Mouse (Mus musculus) 3T3-L1 (cell line): ENCODE data around the gene Zfp598.
"Not testable (repeated sequence)": the region's sequence is repeated elsewhere in the genome, so short reads cannot be mapped to it uniquely, and the experiment has no call there.

Experiments used
- DNase-seq: peaks from one replicate; pipeline ENCODE4 v3.0.0-alpha.2; 2015; ENCODE audit warnings: low read depth, low spot score

The Zfp598 gene

GRCm38 (mm10) chr17:24646381-24646780, 23.1 kb upstream of the Zfp598 start:
- no peak for DNase-seq

- DNase-seq = no peak
Observed at GRCm38 (mm10) chr17:24647493-24647892, 22.0 kb upstream of the Zfp598 start.

- DNase-seq = peak; percentile 38
Observed at GRCm38 (mm10) chr17:24648731-24649377, 20.6 kb upstream of the Zfp598 start.

GRCm38 (mm10) chr17:24649581-24650069, 19.9 kb upstream of the Zfp598 start:
- peak; percentile 58 for DNase-seq

- DNase-seq = peak; percentile 25
Observed at GRCm38 (mm10) chr17:24650070-24650616, 19.3 kb upstream of the Zfp598 start, which contains the start of gene Slc9a3r2. Slc9a3r2 (minus strand) TSS chr17:24650327.

GRCm38 (mm10) chr17:24650766-24651165, 18.7 kb upstream of the Zfp598 start:
- no peak for DNase-seq

- DNase-seq = no peak
Observed at GRCm38 (mm10) chr17:24651835-24652234, 17.7 kb upstream of the Zfp598 start.

- peak; percentile 74 for DNase-seq
Observed at GRCm38 (mm10) chr17:24653967-24654710, 15.3 kb upstream of the Zfp598 start.

GRCm38 (mm10) chr17:24654969-24655368, 14.5 kb upstream of the Zfp598 start:
- no peak for DNase-seq

GRCm38 (mm10) chr17:24658017-24658758, 11.3 kb upstream of the Zfp598 start, which contains the start of gene Npw:
Npw (minus strand) TSS chr17:24658457.
- DNase-seq = no peak

- not testable (repeated sequence) for DNase-seq
Observed at GRCm38 (mm10) chr17:24667011-24667410, 2.5 kb upstream of the Zfp598 start.

GRCm38 (mm10) chr17:24667416-24667815, 2.1 kb upstream of the Zfp598 start:
- peak; percentile 86 for DNase-seq

- not testable (repeated sequence) for DNase-seq
Observed at GRCm38 (mm10) chr17:24669214-24669544, 308 bp upstream of the Zfp598 start.

- DNase-seq = peak; percentile 42
Observed at GRCm38 (mm10) chr17:24670246-24670844, 858 bp downstream of the Zfp598 start.

- no peak for DNase-seq
Observed at GRCm38 (mm10) chr17:24671346-24671745, 1.9 kb downstream of the Zfp598 start.

- peak; percentile 88 for DNase-seq
Observed at GRCm38 (mm10) chr17:24672141-24672540, 2.7 kb downstream of the Zfp598 start.

GRCm38 (mm10) chr17:24674277-24674676, 4.8 kb downstream of the Zfp598 start:
- DNase-seq = no peak

GRCm38 (mm10) chr17:24676187-24676586, 6.7 kb downstream of the Zfp598 start:
- peak; percentile 91 for DNase-seq

- no peak for DNase-seq
Observed at GRCm38 (mm10) chr17:24676877-24677276, 7.4 kb downstream of the Zfp598 start.

- no peak for DNase-seq
Observed at GRCm38 (mm10) chr17:24677500-24678080, 8.1 kb downstream of the Zfp598 start.

GRCm38 (mm10) chr17:24686514-24686913, 17.0 kb downstream of the Zfp598 start:
- no peak for DNase-seq
